Mouse (Mus musculus): ENCODE measurements around the gene Midn.
"Not testable (repeated sequence)": the region's sequence is repeated elsewhere in the genome, so short reads cannot be mapped to it uniquely, and the experiment has no call there.

The Midn gene

GRCm38 (mm10) chr10:80156002-80156751 lies 8.1 kb downstream of the Midn start:
- ATAC-seq (ENCODE audit: insufficient number of reproducible peaks, low FRiP score, low TSS enrichment): no peak

DNA sequence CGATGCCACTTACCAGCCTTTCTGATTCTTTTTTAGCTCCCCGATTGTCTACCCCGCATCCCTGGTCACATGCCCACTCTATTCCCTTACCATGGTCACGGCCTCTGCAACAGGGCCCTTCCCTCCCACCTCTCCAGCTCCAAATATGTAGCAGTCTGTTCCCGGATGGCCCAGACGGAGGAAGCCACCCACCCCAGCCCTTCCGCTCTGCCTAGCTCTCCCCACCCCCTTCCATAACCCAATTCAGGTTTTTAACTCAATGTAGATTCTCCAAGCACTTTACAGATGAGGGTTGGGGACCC lies 8.6 kb downstream of the Midn start:
- no peak for ATAC-seq (ENCODE audit: insufficient number of reproducible peaks, low FRiP score, low TSS enrichment)

DNA sequence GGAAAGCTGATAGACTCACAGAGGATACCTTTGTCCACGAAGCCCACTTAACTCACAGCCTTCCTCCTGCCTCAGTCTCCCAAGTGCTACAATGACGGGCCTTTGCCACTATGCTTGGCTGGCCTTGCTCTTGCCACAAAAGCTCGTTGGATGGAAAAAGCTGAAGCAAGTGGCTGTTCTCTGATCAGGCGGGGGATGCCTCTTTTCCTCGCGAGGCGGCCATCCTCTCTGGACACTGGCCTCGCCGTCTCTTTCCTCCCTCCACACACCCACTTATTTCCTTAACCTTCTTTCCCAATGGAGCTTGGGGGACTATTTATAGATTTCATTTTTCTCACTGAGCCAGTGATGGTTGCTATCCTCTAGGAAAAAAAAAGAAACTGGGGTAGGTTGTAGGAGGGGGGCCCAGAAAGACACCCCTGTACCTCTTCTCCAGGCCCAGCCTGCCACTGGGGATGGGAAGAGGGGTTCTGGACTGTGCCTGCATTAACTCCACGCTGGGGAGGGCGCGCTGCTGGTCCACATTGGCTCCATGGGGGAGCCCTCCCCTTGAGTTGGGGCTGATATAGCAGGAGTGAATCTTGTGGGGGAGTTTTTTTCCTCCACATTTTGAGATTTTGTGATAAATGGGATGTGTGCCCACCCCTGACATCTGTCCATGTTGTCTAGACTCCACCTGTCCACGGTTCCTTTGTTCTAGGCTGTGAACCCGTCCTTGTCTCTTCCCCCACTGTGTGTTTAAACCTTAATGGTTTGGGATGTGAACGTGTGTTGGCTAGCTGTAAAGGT lies 9.3 kb downstream of the Midn start:
- no peak for ATAC-seq (ENCODE audit: insufficient number of reproducible peaks, low FRiP score, low TSS enrichment)

GRCm38 (mm10) chr10:80158307-80158986 lies 10.4 kb downstream of the Midn start:
- no peak for ATAC-seq (ENCODE audit: insufficient number of reproducible peaks, low FRiP score, low TSS enrichment)

- 0 out of 2 replicates have a peak, but pooled peaks have one; percentile 4 for ATAC-seq (ENCODE audit: insufficient number of reproducible peaks, low FRiP score, low TSS enrichment)
These were observed 11.0 kb downstream of the Midn start for GRCm38 (mm10) chr10:80159021-80159560.

GRCm38 (mm10) chr10:80159561-80160454 lies 11.7 kb downstream of the Midn start:
- peak; percentile 78 for ATAC-seq (ENCODE audit: insufficient number of reproducible peaks, low FRiP score, low TSS enrichment)

- no peak for ATAC-seq (ENCODE audit: insufficient number of reproducible peaks, low FRiP score, low TSS enrichment)
These were observed 12.6 kb downstream of the Midn start for GRCm38 (mm10) chr10:80160455-80161371.

DNA sequence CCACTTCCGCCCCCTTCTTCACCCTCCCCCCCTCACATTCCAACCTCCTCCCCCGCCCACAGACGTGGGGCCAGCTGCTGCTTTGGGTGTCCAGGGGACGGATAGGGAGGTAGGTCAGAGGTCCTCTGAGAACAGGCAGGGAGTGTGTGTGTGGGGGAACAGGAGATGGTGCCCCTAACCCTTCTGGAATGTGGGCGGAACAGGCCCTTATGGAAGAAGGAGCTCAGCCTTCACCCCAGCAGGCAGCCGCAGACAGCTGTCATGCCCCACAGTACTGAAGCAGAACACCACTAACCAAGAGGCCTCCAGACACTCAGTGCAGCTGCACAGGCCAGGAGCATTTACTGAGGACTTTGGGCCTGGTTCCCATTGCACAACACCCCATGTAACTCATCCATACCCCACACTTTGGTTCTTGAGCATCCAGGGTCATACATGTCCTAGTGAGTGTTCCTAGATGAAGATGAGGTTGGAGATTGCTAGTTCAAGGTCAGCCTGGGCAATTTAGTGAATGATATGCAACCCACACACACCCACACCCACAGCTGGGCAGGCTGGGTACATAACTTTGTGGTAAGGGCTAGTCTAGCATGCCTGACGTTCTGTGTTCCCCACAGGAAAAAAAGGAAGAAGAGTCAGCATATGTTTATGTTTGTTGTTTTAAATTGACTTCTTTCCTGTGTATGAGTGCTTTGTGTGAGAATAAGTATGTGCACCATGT lies 13.6 kb downstream of the Midn start:
- ATAC-seq (ENCODE audit: insufficient number of reproducible peaks, low FRiP score, low TSS enrichment): no peak

- ATAC-seq (ENCODE audit: insufficient number of reproducible peaks, low FRiP score, low TSS enrichment): no peak
These were observed 14.2 kb downstream of the Midn start for GRCm38 (mm10) chr10:80162243-80162608.

DNA sequence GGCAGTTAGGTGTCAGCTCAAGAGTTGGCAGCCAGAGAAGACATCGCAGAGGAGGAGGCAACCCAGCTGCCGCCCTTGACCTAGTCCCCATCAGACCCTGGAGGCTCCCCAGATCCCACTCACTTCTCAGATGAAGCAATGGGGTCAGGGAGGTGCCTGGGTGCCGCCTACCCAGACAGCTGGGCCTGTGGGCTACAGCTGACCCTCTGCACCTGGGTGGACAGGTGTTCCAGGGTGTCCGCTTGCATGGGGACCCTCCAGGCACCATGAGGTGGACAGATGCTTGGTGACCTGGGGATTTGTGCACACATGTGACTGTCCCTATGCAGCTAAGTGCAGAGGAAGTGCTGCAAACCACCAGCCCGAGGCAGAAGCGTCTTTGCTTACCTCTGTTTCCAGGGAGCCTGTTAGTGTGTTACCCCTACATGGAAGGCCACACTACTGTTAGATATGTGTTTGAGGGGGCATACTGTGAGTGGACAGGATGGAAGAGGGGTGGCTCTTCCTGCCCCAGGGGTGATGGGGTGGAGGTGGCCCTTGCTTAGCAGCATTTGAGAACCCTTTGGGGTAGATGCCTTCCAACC lies 14.7 kb downstream of the Midn start:
- no peak for ATAC-seq (ENCODE audit: insufficient number of reproducible peaks, low FRiP score, low TSS enrichment)

DNA sequence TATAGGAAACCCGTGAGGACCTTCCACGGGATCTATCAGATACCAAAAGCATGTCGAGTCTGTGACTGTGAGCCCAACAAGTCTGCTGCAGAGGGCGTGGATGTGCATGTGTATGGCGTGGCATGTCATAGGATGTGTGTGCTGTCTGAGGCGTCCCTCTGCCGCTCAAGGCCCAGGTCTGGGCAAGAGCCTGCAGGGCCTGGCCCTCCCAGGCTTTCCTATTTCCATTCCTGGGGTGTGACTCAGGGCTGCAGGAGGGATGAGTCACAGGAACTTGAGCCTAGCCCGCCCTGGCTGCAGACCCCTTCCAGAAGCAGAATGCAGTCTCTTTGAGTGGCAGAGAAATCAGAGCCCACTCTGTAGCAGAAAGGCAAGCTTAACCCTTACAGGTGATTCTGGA lies 15.6 kb downstream of the Midn start:
- ATAC-seq (ENCODE audit: insufficient number of reproducible peaks, low FRiP score, low TSS enrichment): no peak

DNA sequence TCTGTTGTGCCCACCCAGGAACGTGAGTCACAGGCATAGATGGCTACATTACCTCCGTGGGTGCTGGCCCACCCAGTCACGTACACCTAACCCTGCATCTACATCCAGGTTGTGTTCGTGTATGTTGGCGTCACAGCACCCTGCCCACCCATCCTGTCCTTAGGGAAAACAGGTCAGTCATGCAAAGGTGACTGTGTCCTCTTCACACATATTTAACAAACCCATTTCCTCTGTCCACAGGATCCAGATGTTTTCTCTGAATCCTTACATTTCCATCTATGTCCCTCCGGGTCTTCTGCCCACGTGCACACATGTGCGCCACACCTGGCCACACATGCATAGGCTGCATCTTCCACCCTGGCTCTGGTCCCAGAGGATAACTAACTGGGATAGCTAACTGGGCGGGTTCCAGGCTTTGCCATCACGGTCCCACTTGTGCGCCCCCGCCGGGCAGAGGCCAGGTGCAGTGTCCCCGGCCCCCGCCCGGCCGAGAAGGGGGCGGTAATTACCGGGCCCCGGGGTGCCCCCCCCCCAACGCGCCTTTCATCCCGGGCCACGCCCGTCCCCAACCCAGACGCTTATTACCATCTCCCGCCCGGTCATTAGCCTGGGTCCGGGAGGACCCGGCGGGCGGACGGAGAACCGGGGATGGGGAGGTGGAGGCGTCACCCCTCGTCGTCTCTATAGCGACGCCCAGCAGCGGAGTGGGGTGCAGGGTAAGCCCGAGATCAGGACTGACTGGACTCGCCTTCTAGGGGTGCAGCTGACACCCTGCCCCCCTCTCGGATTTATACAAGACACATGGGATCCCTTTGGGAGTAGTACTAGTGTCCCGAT lies 16.3 kb downstream of the Midn start:
- peak; percentile 2; the same call in 1 of the 2 replicates for ATAC-seq (ENCODE audit: insufficient number of reproducible peaks, low FRiP score, low TSS enrichment)

DNA sequence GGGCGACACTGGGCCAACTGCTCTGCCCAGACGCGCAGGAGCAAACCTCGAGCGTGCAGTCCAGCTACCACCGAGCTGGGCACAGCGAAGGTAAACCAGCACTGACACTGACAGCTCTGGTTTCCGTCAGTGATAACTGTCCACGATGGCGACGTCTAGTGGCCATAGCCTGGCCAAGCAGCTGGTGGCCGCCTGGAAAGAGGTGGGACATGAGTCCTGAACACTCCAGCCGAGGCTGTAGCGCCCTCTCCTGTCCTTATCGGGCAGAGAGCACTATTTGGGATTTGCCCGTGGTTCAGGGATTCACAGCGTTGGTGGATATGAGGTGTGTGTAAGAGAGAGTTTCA lies 16.9 kb downstream of the Midn start:
- peak; percentile 54; the same call in 1 of the 2 replicates for ATAC-seq (ENCODE audit: insufficient number of reproducible peaks, low FRiP score, low TSS enrichment)

- ATAC-seq (ENCODE audit: insufficient number of reproducible peaks, low FRiP score, low TSS enrichment): no peak
These were observed 17.5 kb downstream of the Midn start, which contains the start of gene Cirbp for GRCm38 (mm10) chr10:80165392-80166128. Cirbp (plus strand) TSS chr10:80165985.

DNA sequence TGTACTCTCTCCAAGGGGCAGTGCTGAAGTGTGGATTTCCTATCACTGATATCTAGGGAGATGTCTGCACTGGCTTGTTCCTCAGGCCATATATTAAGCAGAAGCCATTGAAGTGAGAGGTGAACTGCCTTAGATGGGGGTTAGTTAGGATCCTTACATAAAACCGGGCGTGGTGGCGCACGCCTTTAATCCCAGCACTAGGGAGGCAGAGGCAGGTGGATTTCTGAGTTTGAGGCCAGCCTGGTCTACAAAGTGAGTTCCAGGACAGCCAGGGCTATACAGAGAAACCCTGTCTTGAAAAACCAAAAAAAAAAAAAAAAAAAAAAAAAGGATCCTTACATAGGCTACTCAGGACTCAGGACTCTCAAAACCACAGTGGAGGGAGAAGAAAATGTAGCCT lies 18.1 kb downstream of the Midn start:
- not testable (repeated sequence) for ATAC-seq (ENCODE audit: insufficient number of reproducible peaks, low FRiP score, low TSS enrichment)

GRCm38 (mm10) chr10:80167460-80168037 lies 19.5 kb downstream of the Midn start:
- ATAC-seq (ENCODE audit: insufficient number of reproducible peaks, low FRiP score, low TSS enrichment): peak; percentile 72

All from cerebellum, adult (tissue).